Mouse (Mus musculus): ENCODE measurements around the gene Nenf. TPM values are rescaled to one million over a fixed set of nuclear protein-coding genes. Genes with fewer than 3 reads are reported as not detected.

The Nenf gene
- polyA plus RNA-seq, 1 experiment: 38.2 TPM

GRCm38 (mm10) chr1:191259661-191260060, 58.3 kb downstream of the Nenf start:
- Histone ChIP-seq H3K27ac (ENCODE audit: control insufficient read depth, insufficient read depth, low read depth, low read length) (no peak overlapping the region), H3K4me3 (ENCODE audit: control insufficient read depth, low read depth, low read length) (no peak overlapping the region), H3K36me3 (ENCODE audit: control insufficient read depth, insufficient read depth, low read length) (no peaks in the 10 kb centered on the region), H3K27me3 (ENCODE audit: control insufficient read depth, insufficient read depth, low read length) (no peaks in the 10 kb centered on the region), H3K4me1 (ENCODE audit: control insufficient read depth, insufficient read depth, low read length) (no peaks in the 10 kb centered on the region)
- TF ChIP-seq CTCF (IDR thresholded peaks at IDR 0.05; ENCODE audit: control insufficient read depth, insufficient read depth, insufficient replicate concordance, low read depth, low read length) (no peak), POLR2A (IDR thresholded peaks at IDR 0.05; ENCODE audit: control insufficient read depth, low read depth, low read length) (no peak)

- no peaks in the 10 kb centered on the region for H3K4me1 ChIP-seq (ENCODE audit: control insufficient read depth, insufficient read depth, low read length)
- H3K36me3 ChIP-seq (ENCODE audit: control insufficient read depth, insufficient read depth, low read length): no peaks in the 10 kb centered on the region
- no peak overlapping the region for H3K4me3 ChIP-seq (ENCODE audit: control insufficient read depth, low read depth, low read length)
- TF ChIP-seq CTCF (IDR thresholded peaks at IDR 0.05; ENCODE audit: control insufficient read depth, insufficient read depth, insufficient replicate concordance, low read depth, low read length): no peak
- no peak for TF ChIP-seq POLR2A (IDR thresholded peaks at IDR 0.05; ENCODE audit: control insufficient read depth, low read depth, low read length)
- no peaks in the 10 kb centered on the region for H3K27me3 ChIP-seq (ENCODE audit: control insufficient read depth, insufficient read depth, low read length)
- no peak overlapping the region for H3K27ac ChIP-seq (ENCODE audit: control insufficient read depth, insufficient read depth, low read depth, low read length)
These were observed 58.9 kb downstream of the Nenf start for GRCm38 (mm10) chr1:191259121-191259520.

- TF ChIP-seq POLR2A (IDR thresholded peaks at IDR 0.05; ENCODE audit: control insufficient read depth, low read depth, low read length) (no peak), CTCF (IDR thresholded peaks at IDR 0.05; ENCODE audit: control insufficient read depth, insufficient read depth, insufficient replicate concordance, low read depth, low read length) (no peak)
- no peak overlapping the region for H3K4me3 ChIP-seq (ENCODE audit: control insufficient read depth, low read depth, low read length)
These were observed 59.5 kb downstream of the Nenf start for GRCm38 (mm10) chr1:191258521-191258920.

GRCm38 (mm10) chr1:191257981-191258380, 60.0 kb downstream of the Nenf start:
- H3K36me3 ChIP-seq (ENCODE audit: control insufficient read depth, insufficient read depth, low read length): no peaks in the 10 kb centered on the region
- H3K4me3 ChIP-seq (ENCODE audit: control insufficient read depth, low read depth, low read length): no peak overlapping the region
- no peaks in the 10 kb centered on the region for H3K27me3 ChIP-seq (ENCODE audit: control insufficient read depth, insufficient read depth, low read length)
- no peak overlapping the region for H3K27ac ChIP-seq (ENCODE audit: control insufficient read depth, insufficient read depth, low read depth, low read length)
- H3K4me1 ChIP-seq (ENCODE audit: control insufficient read depth, insufficient read depth, low read length): no peaks in the 10 kb centered on the region
- TF ChIP-seq POLR2A (IDR thresholded peaks at IDR 0.05; ENCODE audit: control insufficient read depth, low read depth, low read length) (no peak), CTCF (IDR thresholded peaks at IDR 0.05; ENCODE audit: control insufficient read depth, insufficient read depth, insufficient replicate concordance, low read depth, low read length) (no peak)

More at GRCm38 (mm10) chr1:191258521-191258920, 59.5 kb downstream of the Nenf start:
- no peak overlapping the region for H3K27ac ChIP-seq (ENCODE audit: control insufficient read depth, insufficient read depth, low read depth, low read length)
- no peaks in the 10 kb centered on the region for H3K4me1 ChIP-seq (ENCODE audit: control insufficient read depth, insufficient read depth, low read length)
- H3K36me3 ChIP-seq (ENCODE audit: control insufficient read depth, insufficient read depth, low read length): no peaks in the 10 kb centered on the region
- no peaks in the 10 kb centered on the region for H3K27me3 ChIP-seq (ENCODE audit: control insufficient read depth, insufficient read depth, low read length)

- Histone ChIP-seq H3K4me1 (ENCODE audit: control insufficient read depth, insufficient read depth, low read length) (no peaks in the 10 kb centered on the region), H3K27me3 (ENCODE audit: control insufficient read depth, insufficient read depth, low read length) (no peaks in the 10 kb centered on the region), H3K27ac (ENCODE audit: control insufficient read depth, insufficient read depth, low read depth, low read length) (no peak overlapping the region), H3K4me3 (ENCODE audit: control insufficient read depth, low read depth, low read length) (no peak overlapping the region), H3K36me3 (ENCODE audit: control insufficient read depth, insufficient read depth, low read length) (no peaks in the 10 kb centered on the region)
- TF ChIP-seq CTCF (IDR thresholded peaks at IDR 0.05; ENCODE audit: control insufficient read depth, insufficient read depth, insufficient replicate concordance, low read depth, low read length) (no peak), POLR2A (IDR thresholded peaks at IDR 0.05; ENCODE audit: control insufficient read depth, low read depth, low read length) (no peak)
These were observed 60.6 kb downstream of the Nenf start for GRCm38 (mm10) chr1:191257351-191257771.

Other genes starting within 250 kb of the Nenf start
- 0.68 and 1.00 TPM in 2 replicates for gene Batf3, start 220.3 kb downstream of the Nenf start, polyA plus RNA-seq (2012; rRNA removed)
- 80.7 and 82.4 TPM in 2 replicates for gene Fam71a, start 153.4 kb downstream of the Nenf start, polyA plus RNA-seq (2012; rRNA removed)
- gene Atf3, start 100.2 kb downstream of the Nenf start, polyA plus RNA-seq (2012; rRNA removed): 0.16 TPM in 1 of 2 replicates, not detected in the other
- gene Tmem206, start 7.7 kb upstream of the Nenf start, polyA plus RNA-seq (2012; rRNA removed): 15.7 and 20.2 TPM in 2 replicates
- gene Ppp2r5a, start 85.1 kb upstream of the Nenf start, polyA plus RNA-seq (2012; rRNA removed): 10.0 and 14.2 TPM in 2 replicates